Mouse (Mus musculus) forebrain, embryonic 10.5 days (tissue): ENCODE results near the gene Enthd1. TPM values are rescaled to one million over a fixed set of nuclear protein-coding genes. Genes with fewer than 3 reads are reported as not detected.

Source experiments
- DNase-seq: peaks from one replicate; pipeline ENCODE4 v3.0.0-alpha.2; 2017; ENCODE audit warnings: low spot score; ENCODE audit errors: extremely low spot score
- H3K27ac ChIP-seq: fragments of 300-500 bp; sonication (generic); 2 replicates; pipeline ENCODE4 v1.5.1; 2016; ENCODE audit warnings: mild to moderate bottlenecking
- H3K27me3 ChIP-seq: fragments of 300-500 bp; sonication (generic); 2 replicates; pipeline ENCODE4 v1.6.1; 2016; ENCODE audit warnings: mild to moderate bottlenecking; ENCODE audit not compliant: poor library complexity, severe bottlenecking
- H3K36me3 ChIP-seq: fragments of 300-500 bp; sonication (generic); replicated peaks from 2 replicates; pipeline ENCODE4 v1.6.1; 2016; ENCODE audit warnings: mild to moderate bottlenecking, moderate library complexity
- H3K4me1 ChIP-seq: fragments of 300-500 bp; sonication (generic); 2 replicates; pipeline ENCODE4 v1.6.1; 2016
- H3K4me3 ChIP-seq: fragments of 300-500 bp; sonication (generic); 2 replicates; pipeline ENCODE4 v1.5.1; 2016; ENCODE audit warnings: mild to moderate bottlenecking, moderate library complexity
- H3K9me3 ChIP-seq: fragments of 300-500 bp; sonication (generic); 2 replicates; pipeline ENCODE4 v1.6.1; 2016; ENCODE audit warnings: mild to moderate bottlenecking, moderate library complexity
- WGBS: fragments of 180-500 bp; shearing (Covaris S2); methylation state at CpG from one replicate; pipeline ENCODE4 v1.1.7; 2016; 5-methylcytosine and 5-hydroxymethylcytosine counted together
- polyA plus RNA-seq: library from polyadenylated mRNA; unstranded; fragments of >200 nt; fragmentation: Nextera tagmentation; extraction: Ambion mirVana; gene quantifications from 2 replicates; pipeline ENCODE4 v1.2.1, GENCODE M21; 2016

Gene Enthd1
- not detected in 2 replicates for polyA plus RNA-seq

GRCm38 (mm10) chr15:80565106-80565665, at the start of gene Enthd1:
Gene Enthd1, minus strand, starts transcription at chr15:80565156.
- Histone ChIP-seq H3K4me3 (no peak within 1 kb of the TSS), H3K9me3 (no peaks in the 10 kb centered on the region), H3K27ac (no peak within 1 kb of the TSS), H3K4me1 (peaks cover 4% of the 10 kb centered on the region; the same call in 1 of the 2 replicates), H3K27me3 (no peaks in the 10 kb centered on the region), H3K36me3 (no peaks in the 10 kb centered on the region)
- no peak for DNase-seq
- 87% methylated on average over 19 of the region's 19 CpGs for WGBS

GRCm38 (mm10) chr15:80613904-80614303, 48.9 kb upstream of the Enthd1 start:
- no peak overlapping the region for H3K4me3 ChIP-seq
- no peaks in the 10 kb centered on the region for H3K9me3 ChIP-seq
- H3K4me1 ChIP-seq, result peaks cover 24% of the 10 kb centered on the region
- H3K27ac ChIP-seq, result no peak overlapping the region
- H3K27me3 ChIP-seq, result peaks cover 31% of the 10 kb centered on the region
- no peaks in the 10 kb centered on the region for H3K36me3 ChIP-seq
- 79% methylated on average over 5 of the region's 5 CpGs for WGBS
- DNase-seq, result no peak

- no peak for DNase-seq
- Histone ChIP-seq H3K27ac (no peak overlapping the region), H3K4me1 (peaks cover 22% of the 10 kb centered on the region), H3K36me3 (no peaks in the 10 kb centered on the region), H3K4me3 (no peak overlapping the region), H3K9me3 (no peaks in the 10 kb centered on the region), H3K27me3 (peaks cover 18% of the 10 kb centered on the region)
- WGBS, result 85% methylated on average over 5 of the region's 5 CpGs
These were observed 46.5 kb upstream of the Enthd1 start for GRCm38 (mm10) chr15:80611478-80611877.

GRCm38 (mm10) chr15:80610335-80610734, 45.4 kb upstream of the Enthd1 start:
- Histone ChIP-seq H3K27ac (no peak overlapping the region), H3K27me3 (0 out of 2 replicates have a peak, but pooled peaks cover 8% of the 10 kb centered on the region), H3K9me3 (no peaks in the 10 kb centered on the region), H3K4me1 (peaks cover 11% of the 10 kb centered on the region), H3K4me3 (no peak overlapping the region), H3K36me3 (no peaks in the 10 kb centered on the region)
- no peak for DNase-seq
- 75% methylated on average over 2 of the region's 2 CpGs for WGBS

- Histone ChIP-seq H3K36me3 (no peaks in the 10 kb centered on the region), H3K9me3 (no peaks in the 10 kb centered on the region), H3K27me3 (no peaks in the 10 kb centered on the region), H3K27ac (no peak overlapping the region), H3K4me3 (no peak overlapping the region), H3K4me1 (peaks cover 1% of the 10 kb centered on the region)
- no peak for DNase-seq
- 92% methylated on average over 3 of the region's 3 CpGs for WGBS
These were observed 43.0 kb upstream of the Enthd1 start for GRCm38 (mm10) chr15:80607970-80608369.

GRCm38 (mm10) chr15:80604026-80604425, 39.1 kb upstream of the Enthd1 start:
- Histone ChIP-seq H3K36me3 (no peaks in the 10 kb centered on the region), H3K9me3 (no peaks in the 10 kb centered on the region), H3K27ac (no peak overlapping the region), H3K27me3 (no peaks in the 10 kb centered on the region), H3K4me1 (peaks cover 23% of the 10 kb centered on the region), H3K4me3 (no peak overlapping the region)
- 87% methylated on average over 6 of the region's 6 CpGs for WGBS
- no peak for DNase-seq

- no peak overlapping the region for H3K4me3 ChIP-seq
- H3K4me1 ChIP-seq, result peaks cover 26% of the 10 kb centered on the region
- H3K27me3 ChIP-seq, result no peaks in the 10 kb centered on the region
- H3K36me3 ChIP-seq, result no peaks in the 10 kb centered on the region
- no peaks in the 10 kb centered on the region for H3K9me3 ChIP-seq
- no peak overlapping the region for H3K27ac ChIP-seq
- DNase-seq, result no peak
- 53% methylated on average over 7 of the region's 7 CpGs for WGBS
These were observed 37.5 kb upstream of the Enthd1 start for GRCm38 (mm10) chr15:80602487-80602886.

- 74% methylated on average over 7 of the region's 7 CpGs for WGBS
- Histone ChIP-seq H3K36me3 (no peaks in the 10 kb centered on the region), H3K27me3 (no peaks in the 10 kb centered on the region), H3K4me3 (no peak overlapping the region), H3K4me1 (peaks cover 27% of the 10 kb centered on the region), H3K27ac (no peak overlapping the region), H3K9me3 (no peaks in the 10 kb centered on the region)
- no peak for DNase-seq
These were observed 36.5 kb upstream of the Enthd1 start for GRCm38 (mm10) chr15:80601456-80601855.

GRCm38 (mm10) chr15:80599843-80600242, 34.9 kb upstream of the Enthd1 start:
- Histone ChIP-seq H3K9me3 (no peaks in the 10 kb centered on the region), H3K36me3 (no peaks in the 10 kb centered on the region), H3K27ac (no peak overlapping the region), H3K27me3 (no peaks in the 10 kb centered on the region), H3K4me1 (peaks cover 33% of the 10 kb centered on the region), H3K4me3 (no peak overlapping the region)
- no peak for DNase-seq
- 81% methylated on average over 4 of the region's 4 CpGs for WGBS

- H3K4me1 ChIP-seq, result peaks cover 33% of the 10 kb centered on the region
- no peaks in the 10 kb centered on the region for H3K27me3 ChIP-seq
- H3K27ac ChIP-seq, result no peak overlapping the region
- no peaks in the 10 kb centered on the region for H3K9me3 ChIP-seq
- no peak for DNase-seq
- no peaks in the 10 kb centered on the region for H3K36me3 ChIP-seq
- H3K4me3 ChIP-seq, result no peak overlapping the region
- 63% methylated on average over 16 of the region's 16 CpGs for WGBS
These were observed 34.3 kb upstream of the Enthd1 start for GRCm38 (mm10) chr15:80599213-80599750.

GRCm38 (mm10) chr15:80598750-80599149, 33.8 kb upstream of the Enthd1 start:
- no peak overlapping the region for H3K27ac ChIP-seq
- no peaks in the 10 kb centered on the region for H3K9me3 ChIP-seq
- no peaks in the 10 kb centered on the region for H3K36me3 ChIP-seq
- WGBS, result 87% methylated on average over 12 of the region's 12 CpGs
- peaks cover 33% of the 10 kb centered on the region for H3K4me1 ChIP-seq
- H3K27me3 ChIP-seq, result no peaks in the 10 kb centered on the region
- no peak for DNase-seq
- H3K4me3 ChIP-seq, result no peak overlapping the region

GRCm38 (mm10) chr15:80593877-80594276, 28.9 kb upstream of the Enthd1 start:
- peaks cover 13% of the 10 kb centered on the region for H3K4me1 ChIP-seq
- no peak for DNase-seq
- H3K27ac ChIP-seq, result no peak overlapping the region
- 80% methylated on average over 5 of the region's 5 CpGs for WGBS
- H3K27me3 ChIP-seq, result no peaks in the 10 kb centered on the region
- no peaks in the 10 kb centered on the region for H3K36me3 ChIP-seq
- H3K9me3 ChIP-seq, result no peaks in the 10 kb centered on the region
- no peak overlapping the region for H3K4me3 ChIP-seq

- H3K4me3 ChIP-seq, result no peak overlapping the region
- 91% methylated on average over 6 of the region's 6 CpGs for WGBS
- H3K36me3 ChIP-seq, result no peaks in the 10 kb centered on the region
These were observed 27.8 kb upstream of the Enthd1 start for GRCm38 (mm10) chr15:80592737-80593136.

More at GRCm38 (mm10) chr15:80592737-80593136, 27.8 kb upstream of the Enthd1 start:
- Histone ChIP-seq H3K27ac (no peak overlapping the region), H3K4me1 (peaks cover 12% of the 10 kb centered on the region), H3K27me3 (no peaks in the 10 kb centered on the region), H3K9me3 (no peaks in the 10 kb centered on the region)
- no peak for DNase-seq
